In genomic region chr1:43714841-43715240, GRCm38 (mm10) we compare ENCODE assay signal across 17 mouse cellular contexts. TPM values are rescaled to one million over a fixed set of nuclear protein-coding genes. Genes with fewer than 3 reads are reported as not detected.
A peak's percentile ranks its signal among the peaks of the same experiment; 100 is the strongest.
DNase-seq lines count a peak whose midpoint lies in the region; ATAC-seq and TF ChIP-seq lines count a peak whose summit lies in the region.
"Had no signal": no experiment of that assay in that cellular context is flagged by ENCODE, and none has a peak within 500 bp of the region (broad histone marks: within the 10 kb centered on the region; RNA-seq: fewer than 3 reads in every experiment).

No protein-coding gene starts in this region.

- no peak overlapping the region for H3K4me3 ChIP-seq in embryonic facial prominence, embryonic 14.5 days (ENCODE audit: low read depth, low read length)
- no peak overlapping the region for H3K4me3 ChIP-seq in embryonic facial prominence, embryonic 10.5 days
- no peak overlapping the region for H3K4me3 ChIP-seq in kidney, adult 2 months (ENCODE audit: insufficient read depth, low read depth, low read length)
- H3K4me3 ChIP-seq in kidney, embryonic 15.5 days (replicated peaks): no peak overlapping the region
- H3K4me3 ChIP-seq: hindbrain, embryonic 13.5 days; neural tube, embryonic 15.5 days had no signal

- WGBS in embryonic facial prominence, embryonic 14.5 days: 73% methylated on average over 2 of the region's 2 CpGs
- WGBS in embryonic facial prominence, embryonic 10.5 days: 90% methylated on average over 2 of the region's 2 CpGs
- WGBS in kidney, adult 2 months: 65% methylated on average over 2 of the region's 2 CpGs
- WGBS in kidney, embryonic 15.5 days: 80% methylated on average over 2 of the region's 2 CpGs

- no peak overlapping the region for H3K27ac ChIP-seq in embryonic facial prominence, embryonic 14.5 days (replicated peaks; ENCODE audit: low read depth, low read length)
- no peak overlapping the region for H3K27ac ChIP-seq in embryonic facial prominence, embryonic 10.5 days (replicated peaks)
- H3K27ac ChIP-seq in kidney, adult 2 months (ENCODE audit: insufficient read depth, low read depth, low read length): no peak overlapping the region
- H3K27ac ChIP-seq in kidney, embryonic 15.5 days: no peak overlapping the region
- H3K27ac ChIP-seq: hindbrain, embryonic 13.5 days; neural tube, embryonic 15.5 days had no signal

- no peak for TF ChIP-seq POLR2A in kidney, adult 2 months (IDR thresholded peaks at IDR 0.05; ENCODE audit: low read depth, low read length)

- DNase-seq in embryonic facial prominence, embryonic 14.5 days (ENCODE audit: low spot score): peak; percentile 74
- no peak for DNase-seq in embryonic facial prominence, embryonic 10.5 days (ENCODE audit: low spot score)
- peak; percentile 49 for DNase-seq in kidney, adult 2 months
- DNase-seq in kidney, postnatal 14 days: peak; percentile 68
- peak; percentile 50 for DNase-seq in lung, postnatal 36 days
- no peak for DNase-seq in thymus, postnatal 14 days
- DNase-seq: adrenal gland, postnatal 10 days; cerebellum, adult 18-20 months; left cerebral cortex, postnatal 4 days; right cerebral cortex, postnatal 25 days; thymus, postnatal 36 days had no signal

- H3K9ac ChIP-seq in embryonic facial prominence, embryonic 14.5 days (ENCODE audit: low read depth, low read length): no peak overlapping the region
- no peak overlapping the region for H3K9ac ChIP-seq in kidney, embryonic 15.5 days
- H3K9ac ChIP-seq: hindbrain, embryonic 13.5 days; neural tube, embryonic 15.5 days had no signal

- H3K4me1 ChIP-seq in embryonic facial prominence, embryonic 14.5 days (ENCODE audit: control insufficient read depth, insufficient read depth, low read length): no peaks in the 10 kb centered on the region; the same call in 1 of the 2 replicates
- H3K4me1 ChIP-seq in embryonic facial prominence, embryonic 10.5 days: no peaks in the 10 kb centered on the region
- H3K4me1 ChIP-seq in kidney, adult 2 months (ENCODE audit: control insufficient read depth, insufficient read depth, low read length): no peaks in the 10 kb centered on the region
- H3K4me1 ChIP-seq in kidney, embryonic 15.5 days: peaks cover 4% of the 10 kb centered on the region; the same call in 1 of the 2 replicates
- H3K4me1 ChIP-seq: hindbrain, embryonic 13.5 days had no signal

- no peak overlapping the region for H3K4me2 ChIP-seq in embryonic facial prominence, embryonic 14.5 days (ENCODE audit: low read depth, low read length)
- H3K4me2 ChIP-seq in kidney, embryonic 15.5 days: no peak overlapping the region
- H3K4me2 ChIP-seq: hindbrain, embryonic 13.5 days; liver, embryonic 11.5 days; midbrain, embryonic 11.5 days; neural tube, embryonic 15.5 days had no signal

- no peaks in the 10 kb centered on the region for H3K27me3 ChIP-seq in embryonic facial prominence, embryonic 14.5 days (replicated peaks; ENCODE audit: control insufficient read depth, insufficient read depth, low read length)
- H3K27me3 ChIP-seq in embryonic facial prominence, embryonic 10.5 days (replicated peaks; ENCODE audit: low read depth, poor library complexity, severe bottlenecking): no peaks in the 10 kb centered on the region
- H3K27me3 ChIP-seq in kidney, adult 2 months (replicated peaks; ENCODE audit: control insufficient read depth, insufficient read depth, low read length): no peaks in the 10 kb centered on the region
- H3K27me3 ChIP-seq in kidney, embryonic 15.5 days: no peaks in the 10 kb centered on the region
- H3K27me3 ChIP-seq: hindbrain, embryonic 13.5 days; neural tube, embryonic 15.5 days had no signal

- H3K36me3 ChIP-seq in embryonic facial prominence, embryonic 14.5 days (ENCODE audit: control insufficient read depth, insufficient read depth, low read length): no peaks in the 10 kb centered on the region
- H3K36me3 ChIP-seq in embryonic facial prominence, embryonic 10.5 days (replicated peaks): no peaks in the 10 kb centered on the region
- no peaks in the 10 kb centered on the region for H3K36me3 ChIP-seq in kidney, adult 2 months (ENCODE audit: control insufficient read depth, insufficient read depth, low read length)
- no peaks in the 10 kb centered on the region for H3K36me3 ChIP-seq in kidney, embryonic 15.5 days
- H3K36me3 ChIP-seq: hindbrain, embryonic 13.5 days; neural tube, embryonic 15.5 days had no signal

- no peak for ATAC-seq in embryonic facial prominence, embryonic 14.5 days (ENCODE audit: low read depth)
- no peak for ATAC-seq in kidney, embryonic 15.5 days (replicated peaks; ENCODE audit: low FRiP score)
- no peak for ATAC-seq in monocyte, adult 5-6 weeks (replicated peaks; ENCODE audit: insufficient number of reproducible peaks, low FRiP score, low TSS enrichment, poor library complexity, severe bottlenecking)

- TF ChIP-seq CTCF in kidney, adult 2 months (conservative IDR thresholded peaks at IDR 0.05; ENCODE audit: insufficient read depth, insufficient read length, low read depth, low read length): no peak

- H3K9me3 ChIP-seq in embryonic facial prominence, embryonic 14.5 days (ENCODE audit: control insufficient read depth, low read length): peaks cover 4% of the 10 kb centered on the region; the same call in 1 of the 2 replicates
- H3K9me3 ChIP-seq in embryonic facial prominence, embryonic 10.5 days: no peaks in the 10 kb centered on the region
- H3K9me3 ChIP-seq in kidney, embryonic 15.5 days (replicated peaks): no peaks in the 10 kb centered on the region
- H3K9me3 ChIP-seq: hindbrain, embryonic 13.5 days; neural tube, embryonic 15.5 days had no signal

RNA-seq across cellular contexts. Expression of gene 1500015O10Rik, which starts 15.6 kb away (rescaled TPM):
- 93.9 and 107 TPM in 2 replicates for polyA plus RNA-seq in embryonic facial prominence, embryonic 14.5 days (2014; fragmentation: Nextera tagmentation; extraction: Ambion mirVana)
- 0.23 TPM in 1 of 2 replicates, not detected in the other for polyA plus RNA-seq in embryonic facial prominence, embryonic 10.5 days (2016; fragmentation: Nextera tagmentation; extraction: Ambion mirVana)
- polyA plus RNA-seq in kidney, adult 2 months (2012; rRNA removed): 1.2 and 1.5 TPM in 2 replicates
- polyA plus RNA-seq in kidney, embryonic 15.5 days (2015; fragmentation: Nextera tagmentation; extraction: Ambion mirVana): 8.4 and 10.6 TPM in 2 replicates
- total RNA-seq in monocyte, adult 5-6 weeks (2017): not detected in 3 replicates

Comparison
In these comparisons a context has a peak if more than half of its experiments do, and no peak if none do; other contexts are left out.
1. DNase-seq: peak in embryonic facial prominence, embryonic 14.5 days (single experiment), kidney, adult 2 months (single experiment), kidney, postnatal 14 days (single experiment) and lung, postnatal 36 days (single experiment); none in embryonic facial prominence, embryonic 10.5 days (single experiment) and thymus, postnatal 14 days (single experiment).